Mouse (Mus musculus): ENCODE data around the gene Tfrc. TPM values are rescaled to one million over a fixed set of nuclear protein-coding genes. Genes with fewer than 3 reads are reported as not detected.
"Not testable (repeated sequence)": the region's sequence is repeated elsewhere in the genome, so short reads cannot be mapped to it uniquely, and the experiment has no call there.

Tfrc gene
- polyA plus RNA-seq, 1 experiment from 2014 or later = 32.6 TPM

DNA sequence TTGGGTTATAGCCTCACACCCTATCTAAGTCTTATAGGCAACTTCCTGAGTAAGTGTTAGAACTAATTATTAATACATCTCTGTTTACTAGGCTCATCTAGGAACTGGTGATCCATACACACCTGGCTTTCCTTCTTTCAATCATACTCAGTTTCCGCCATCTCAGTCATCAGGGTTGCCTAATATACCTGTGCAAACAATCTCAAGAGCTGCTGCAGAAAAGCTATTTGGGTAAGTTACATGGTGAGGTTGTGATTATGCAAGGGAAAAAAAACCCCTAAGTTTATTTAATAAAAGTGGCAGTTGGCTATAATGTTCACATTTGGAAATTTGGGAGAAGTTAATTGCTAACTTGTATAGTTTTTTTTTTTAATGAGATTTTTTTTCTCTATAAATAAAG is 10.2 kb downstream of the Tfrc start:
- Histone ChIP-seq H3K4me2 (no peak overlapping the region), H3K4me3 (no peak overlapping the region), H3K27me3 (no peaks in the 10 kb centered on the region), H3K9ac (no peak overlapping the region), H3K36me3 (peaks cover 76% of the 10 kb centered on the region), H3K4me1 (replicated peaks) (no peaks in the 10 kb centered on the region), H3K27ac (no peak overlapping the region), H3K9me3 (no peaks in the 10 kb centered on the region)
- WGBS = 98% methylated on average over 1 of the region's 1 CpGs
- no peak for ATAC-seq (ENCODE audit: low FRiP score)

- ATAC-seq (ENCODE audit: low FRiP score) = no peak
- no peak overlapping the region for H3K27ac ChIP-seq
- H3K4me2 ChIP-seq = no peak overlapping the region
- no peaks in the 10 kb centered on the region for H3K27me3 ChIP-seq
- no peaks in the 10 kb centered on the region for H3K9me3 ChIP-seq
- WGBS = 96% methylated on average over 8 of the region's 8 CpGs
- H3K9ac ChIP-seq = no peak overlapping the region
- H3K4me1 ChIP-seq (replicated peaks) = no peaks in the 10 kb centered on the region
- no peak overlapping the region for H3K4me3 ChIP-seq
- peaks cover 85% of the 10 kb centered on the region for H3K36me3 ChIP-seq
Observed at GRCm38 (mm10) chr16:32628140-32628539, 19.4 kb downstream of the Tfrc start.

DNA sequence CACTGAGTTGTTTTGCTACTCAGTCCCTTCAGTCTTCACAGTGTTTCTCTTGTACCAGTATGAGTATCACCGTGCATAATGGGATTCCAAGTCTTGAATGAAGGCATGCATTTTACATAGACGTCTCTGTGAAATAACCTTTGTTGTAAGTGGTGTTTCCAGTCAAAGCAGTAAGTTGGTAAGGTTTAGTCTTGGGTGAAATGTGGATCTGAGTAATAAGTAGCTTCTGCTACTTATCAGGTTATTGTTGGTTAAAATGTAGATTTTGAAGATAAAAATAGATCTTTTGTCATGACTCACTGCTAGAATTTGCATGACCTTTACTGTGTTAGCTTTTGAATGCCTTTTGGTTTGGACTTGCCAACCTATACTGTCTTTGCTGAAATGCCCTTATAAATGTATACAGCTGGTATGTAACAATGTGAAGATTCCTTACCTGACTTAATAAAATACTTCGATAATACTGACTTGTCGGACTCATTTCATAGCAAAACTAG is 23.7 kb downstream of the Tfrc start:
- Histone ChIP-seq H3K36me3 (peaks cover 50% of the 10 kb centered on the region), H3K27ac (no peak overlapping the region), H3K4me2 (no peak overlapping the region), H3K4me3 (no peak overlapping the region), H3K9me3 (no peaks in the 10 kb centered on the region), H3K27me3 (no peaks in the 10 kb centered on the region), H3K9ac (no peak overlapping the region), H3K4me1 (replicated peaks) (no peaks in the 10 kb centered on the region)
- 85% methylated on average over 4 of the region's 4 CpGs for WGBS
- ATAC-seq (ENCODE audit: low FRiP score) = no peak

- H3K9ac ChIP-seq = no peak overlapping the region
Observed at GRCm38 (mm10) chr16:32633486-32634012, 24.8 kb downstream of the Tfrc start.

GRCm38 (mm10) chr16:32634183-32634582 is 25.5 kb downstream of the Tfrc start:
- H3K27ac ChIP-seq = no peak overlapping the region
- H3K4me1 ChIP-seq (replicated peaks) = peaks cover 3% of the 10 kb centered on the region
- no peaks in the 10 kb centered on the region for H3K9me3 ChIP-seq
- WGBS = 82% methylated on average over 5 of the region's 5 CpGs
- H3K36me3 ChIP-seq = peaks cover 34% of the 10 kb centered on the region
- H3K4me2 ChIP-seq = no peak overlapping the region
- H3K27me3 ChIP-seq = no peaks in the 10 kb centered on the region
- no peak overlapping the region for H3K9ac ChIP-seq
- no peak for ATAC-seq (ENCODE audit: low FRiP score)
- no peak overlapping the region for H3K4me3 ChIP-seq

More at GRCm38 (mm10) chr16:32633486-32634012, 24.8 kb downstream of the Tfrc start:
- Histone ChIP-seq H3K4me1 (replicated peaks) (peaks cover under 1% of the 10 kb centered on the region), H3K4me2 (no peak overlapping the region), H3K27me3 (no peaks in the 10 kb centered on the region), H3K9me3 (no peaks in the 10 kb centered on the region), H3K4me3 (no peak overlapping the region), H3K36me3 (peaks cover 40% of the 10 kb centered on the region), H3K27ac (no peak overlapping the region)
- WGBS = 95% methylated on average over 4 of the region's 4 CpGs
- ATAC-seq (ENCODE audit: low FRiP score) = no peak

DNA sequence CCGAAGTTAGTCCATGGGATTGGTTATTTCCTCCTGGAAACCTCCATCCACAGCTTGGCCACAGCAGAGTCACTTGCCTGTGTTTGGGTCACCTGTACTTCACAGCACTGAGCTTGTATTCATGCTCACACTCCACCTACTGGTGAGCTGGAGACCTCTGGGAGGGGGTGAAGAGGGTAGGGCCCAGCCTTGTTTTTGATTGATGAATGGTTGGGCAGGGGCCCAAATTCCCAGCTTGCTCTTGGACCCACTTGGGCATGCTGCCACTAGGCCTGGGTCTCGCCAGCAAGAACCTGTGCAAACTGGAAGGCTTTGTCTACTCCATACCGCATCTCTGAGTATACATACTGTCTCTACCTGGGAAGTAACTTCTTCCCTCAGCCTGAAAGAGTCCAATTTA is 26.6 kb downstream of the Tfrc start:
- Histone ChIP-seq H3K9me3 (no peaks in the 10 kb centered on the region), H3K4me3 (no peak overlapping the region), H3K27ac (no peak overlapping the region), H3K9ac (no peak overlapping the region), H3K27me3 (no peaks in the 10 kb centered on the region), H3K4me1 (replicated peaks) (peaks cover 3% of the 10 kb centered on the region), H3K4me2 (no peak overlapping the region), H3K36me3 (peaks cover 23% of the 10 kb centered on the region)
- 72% methylated on average over 3 of the region's 3 CpGs for WGBS
- peak; percentile 71 for ATAC-seq (ENCODE audit: low FRiP score)

DNA sequence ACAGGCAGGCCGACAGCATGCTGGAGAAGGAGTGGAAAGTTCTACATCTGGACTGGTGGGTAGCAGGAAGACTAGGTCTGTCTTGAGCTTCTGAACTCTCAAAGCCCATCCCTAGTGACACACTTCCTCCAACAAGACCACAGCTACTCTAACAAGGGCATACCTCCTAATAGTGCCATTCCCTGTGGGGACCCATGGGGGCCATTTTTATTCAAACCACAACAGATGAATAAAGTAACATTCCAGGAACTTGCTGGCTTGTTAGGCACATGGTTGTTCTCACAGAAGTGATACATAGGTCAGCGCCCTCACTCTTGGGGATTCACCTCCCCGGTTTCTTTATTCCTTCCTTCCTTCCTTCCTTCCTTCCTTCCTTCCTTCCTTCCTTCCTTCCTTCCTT is 27.6 kb downstream of the Tfrc start:
- peaks cover 3% of the 10 kb centered on the region for H3K4me1 ChIP-seq (replicated peaks)
- H3K4me2 ChIP-seq = no peak overlapping the region
- H3K9ac ChIP-seq = no peak overlapping the region
- no peak overlapping the region for H3K4me3 ChIP-seq
- H3K9me3 ChIP-seq = no peaks in the 10 kb centered on the region
- whole genome bisulfite sequencing = 90% methylated on average over 3 of the region's 3 CpGs
- peaks cover 14% of the 10 kb centered on the region for H3K36me3 ChIP-seq
- no peak for ATAC-seq (ENCODE audit: low FRiP score)
- no peaks in the 10 kb centered on the region for H3K27me3 ChIP-seq
- H3K27ac ChIP-seq = no peak overlapping the region

GRCm38 (mm10) chr16:32636871-32637521 is 28.3 kb downstream of the Tfrc start:
- Histone ChIP-seq H3K27me3 (no peaks in the 10 kb centered on the region), H3K4me3 (no peak overlapping the region), H3K4me1 (replicated peaks) (peaks cover 6% of the 10 kb centered on the region), H3K9ac (no peak overlapping the region), H3K27ac (no peak overlapping the region), H3K4me2 (no peak overlapping the region), H3K9me3 (no peaks in the 10 kb centered on the region), H3K36me3 (peaks cover 10% of the 10 kb centered on the region)
- 42% methylated on average over 6 of the region's 6 CpGs for WGBS
- ATAC-seq (ENCODE audit: low FRiP score) = no peak

DNA sequence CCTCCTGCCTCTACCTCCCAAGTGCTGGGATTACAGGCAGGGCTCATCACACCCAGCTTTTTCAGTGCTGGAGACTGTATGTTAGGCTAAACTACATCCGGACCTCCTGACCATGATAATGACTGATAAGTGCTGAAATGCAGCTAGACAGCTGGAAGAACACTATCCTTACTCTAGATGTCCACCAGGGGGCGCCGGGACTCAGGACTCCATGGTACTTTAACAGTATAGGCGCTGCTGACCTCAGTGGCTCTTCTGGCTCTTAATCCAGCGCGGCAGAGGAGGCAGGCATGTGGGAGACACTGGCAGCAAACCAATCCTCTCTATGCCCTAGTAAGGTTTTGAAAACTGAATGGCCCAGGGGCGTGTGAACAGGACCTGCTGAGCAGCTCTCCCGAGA is 29.8 kb downstream of the Tfrc start:
- Histone ChIP-seq H3K4me2 (no peak overlapping the region), H3K9me3 (no peaks in the 10 kb centered on the region), H3K4me3 (no peak overlapping the region), H3K9ac (no peak overlapping the region), H3K36me3 (no peaks in the 10 kb centered on the region), H3K27me3 (no peaks in the 10 kb centered on the region), H3K27ac (no peak overlapping the region), H3K4me1 (replicated peaks) (peaks cover 13% of the 10 kb centered on the region)
- ATAC-seq (ENCODE audit: low FRiP score) = peak; percentile 61
- WGBS = 14% methylated on average over 8 of the region's 8 CpGs

DNA sequence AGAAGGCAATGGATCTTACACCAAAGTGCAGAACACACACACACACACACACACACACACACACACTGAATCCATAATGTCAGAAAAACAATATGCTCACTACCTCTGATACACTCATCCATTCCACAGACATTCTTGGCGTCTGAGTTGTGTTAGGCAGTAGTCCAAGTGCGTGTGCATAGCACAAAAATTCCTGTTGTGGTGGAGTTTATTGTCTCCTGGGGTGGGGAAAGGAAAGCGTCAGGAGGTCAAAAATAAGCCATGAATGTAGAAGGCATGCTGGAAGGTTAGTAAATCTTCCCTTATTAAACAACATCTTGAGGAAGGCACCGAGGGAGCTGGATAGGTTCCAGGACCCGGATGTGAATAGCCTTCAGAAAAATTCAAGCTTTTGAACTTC is 31.4 kb downstream of the Tfrc start:
- H3K27me3 ChIP-seq = no peaks in the 10 kb centered on the region
- 81% methylated on average over 5 of the region's 5 CpGs for WGBS
- peaks cover 20% of the 10 kb centered on the region for H3K4me1 ChIP-seq (replicated peaks)
- no peak overlapping the region for H3K4me2 ChIP-seq
- ATAC-seq (ENCODE audit: low FRiP score) = no peak
- H3K36me3 ChIP-seq = no peaks in the 10 kb centered on the region
- no peak overlapping the region for H3K27ac ChIP-seq
- H3K9ac ChIP-seq = no peak overlapping the region
- H3K9me3 ChIP-seq = no peaks in the 10 kb centered on the region
- H3K4me3 ChIP-seq = no peak overlapping the region

DNA sequence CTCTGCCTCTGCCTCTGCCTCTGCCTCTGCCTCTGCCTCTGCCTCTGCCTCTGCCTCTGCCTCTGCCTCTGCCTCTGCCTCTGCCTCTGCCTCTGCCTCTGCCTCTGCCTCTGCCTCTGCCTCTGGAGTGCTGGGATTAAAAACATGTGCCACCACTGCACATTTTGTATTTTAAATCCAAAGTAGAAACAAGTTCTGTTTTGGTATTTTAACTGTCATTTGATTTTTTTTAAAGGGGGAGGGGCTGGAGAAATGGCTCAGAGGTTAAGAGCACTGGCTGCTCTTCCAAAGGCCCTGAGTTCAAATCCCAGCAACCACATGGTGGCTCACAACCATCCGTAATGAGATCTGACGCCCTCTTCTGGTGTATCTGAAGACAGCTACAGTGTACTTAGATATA is 32.0 kb downstream of the Tfrc start:
- H3K9me3 ChIP-seq; H3K36me3 ChIP-seq; H3K4me3 ChIP-seq; ATAC-seq (ENCODE audit: low FRiP score); H3K4me2 ChIP-seq; H3K9ac ChIP-seq; H3K27ac ChIP-seq; H3K27me3 ChIP-seq: not testable (repeated sequence)
- WGBS = 75% methylated on average over 2 of the region's 2 CpGs
- H3K4me1 ChIP-seq (replicated peaks) = peaks cover 25% of the 10 kb centered on the region

- no peak overlapping the region for H3K4me3 ChIP-seq
- H3K4me2 ChIP-seq = no peak overlapping the region
- no peaks in the 10 kb centered on the region for H3K9me3 ChIP-seq
- H3K36me3 ChIP-seq = no peaks in the 10 kb centered on the region
- peak overlapping the region; percentile 19; the same call in 1 of the 2 replicates for H3K9ac ChIP-seq
- H3K27ac ChIP-seq = peak overlapping the region; percentile 52; the same call in 1 of the 2 replicates
- no peaks in the 10 kb centered on the region for H3K27me3 ChIP-seq
- peaks cover 34% of the 10 kb centered on the region for H3K4me1 ChIP-seq (replicated peaks)
- 73% methylated on average over 18 of the region's 20 CpGs for WGBS
- ATAC-seq (ENCODE audit: low FRiP score) = no peak
Observed at GRCm38 (mm10) chr16:32641440-32642219, 32.9 kb downstream of the Tfrc start.

Measured in hindbrain, embryonic 13.5 days (tissue).